Mouse (Mus musculus) yolk sac, embryonic 10.5 days (tissue): ENCODE data around the gene Tomm40.

Source experiments
- DNase-seq: peaks from one replicate; pipeline ENCODE4 v3.0.0-alpha.2; 2017; ENCODE audit warnings: low spot score

Gene Tomm40

GRCm38 (mm10) chr7:19715239-19716054 is at the start of gene Tomm40:
Gene Tomm40, minus strand, starts transcription at chr7:19715438.
- peak; percentile 100 for DNase-seq

GRCm38 (mm10) chr7:19764581-19764980 is 49.3 kb upstream of the Tomm40 start:
- DNase-seq = no peak

DNA sequence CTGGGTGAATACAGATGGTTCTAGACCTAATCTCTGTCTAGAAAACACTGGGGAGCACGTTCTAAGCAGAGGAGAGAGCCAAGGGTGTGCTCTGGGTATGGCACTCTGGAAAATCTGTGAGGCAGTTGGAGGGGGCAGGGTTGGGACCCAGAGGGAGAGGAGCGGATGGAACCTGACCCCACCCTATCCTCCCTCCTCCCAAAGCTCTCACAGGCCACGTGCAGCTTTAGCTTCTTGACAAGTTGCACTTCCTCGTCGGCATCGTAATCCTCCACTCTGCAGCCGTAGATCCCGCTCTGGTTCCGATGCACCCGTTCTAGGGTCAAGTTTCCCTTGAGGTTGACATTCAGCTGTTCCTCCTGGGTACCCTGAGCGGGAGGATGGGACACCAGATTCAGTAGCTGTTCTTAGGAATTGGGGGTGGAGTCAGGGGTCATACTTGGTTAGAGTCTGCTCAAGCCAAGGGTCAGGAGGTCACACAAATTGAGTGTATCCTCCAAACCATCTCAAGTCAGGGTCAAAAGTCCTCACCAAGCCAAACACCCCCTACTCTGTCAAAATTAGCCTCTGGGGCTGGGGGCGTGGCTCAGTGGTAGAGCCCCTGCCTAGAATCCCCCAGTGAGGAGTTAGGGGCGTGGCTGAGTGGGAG is 48.7 kb upstream of the Tomm40 start:
- peak; percentile 58 for DNase-seq

GRCm38 (mm10) chr7:19762283-19762682 is 47.0 kb upstream of the Tomm40 start:
- no peak for DNase-seq

- DNase-seq = no peak
Observed at GRCm38 (mm10) chr7:19760021-19760420, 44.8 kb upstream of the Tomm40 start.

- no peak for DNase-seq
Observed at GRCm38 (mm10) chr7:19758623-19759022, 43.4 kb upstream of the Tomm40 start.

DNA sequence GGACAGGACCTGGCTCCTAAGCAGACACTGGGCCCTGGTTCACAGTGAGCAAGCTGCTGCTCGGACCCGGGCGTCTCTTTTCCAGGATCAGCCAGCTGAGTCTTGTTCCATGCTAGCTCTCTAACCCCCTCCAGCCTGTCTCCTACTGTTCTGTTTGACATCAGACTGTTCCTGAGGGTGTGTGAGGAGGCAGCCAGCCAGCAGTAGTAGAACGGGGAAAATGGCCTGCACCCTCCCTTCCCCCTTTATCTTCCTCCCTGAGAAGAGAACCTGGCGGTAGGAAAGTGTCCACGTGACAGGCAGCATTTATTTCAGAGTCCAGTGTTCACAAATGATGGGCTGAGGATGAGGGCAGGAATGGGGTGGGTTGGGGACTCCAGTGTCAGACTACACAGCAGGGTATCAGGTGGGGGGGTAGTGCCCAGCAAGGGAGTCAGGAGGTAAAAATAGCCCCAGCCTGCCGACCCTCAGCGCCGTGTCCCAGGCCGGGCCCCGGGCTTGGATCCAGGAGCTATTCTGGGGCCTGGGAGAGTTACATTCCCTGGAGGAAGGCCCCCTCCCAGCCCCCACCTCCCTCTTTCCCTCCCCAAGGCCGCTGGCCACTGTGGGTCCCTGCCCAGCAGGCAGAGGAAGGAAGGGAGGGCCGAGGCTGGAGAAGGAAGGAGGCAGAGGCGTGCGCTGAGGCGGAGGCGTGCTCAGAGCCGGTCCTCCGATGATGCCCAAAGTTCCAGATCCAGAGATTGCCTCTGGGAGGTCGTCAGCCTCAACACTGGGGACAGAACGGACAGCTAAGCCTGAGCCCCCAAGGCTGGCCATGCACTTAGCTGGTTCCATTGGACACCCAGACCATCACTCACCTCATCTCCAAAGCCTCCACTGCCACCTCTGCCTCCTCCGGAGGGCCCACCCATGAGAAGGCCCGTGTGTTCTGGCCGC is 40.9 kb upstream of the Tomm40 start:
- DNase-seq = no peak

DNA sequence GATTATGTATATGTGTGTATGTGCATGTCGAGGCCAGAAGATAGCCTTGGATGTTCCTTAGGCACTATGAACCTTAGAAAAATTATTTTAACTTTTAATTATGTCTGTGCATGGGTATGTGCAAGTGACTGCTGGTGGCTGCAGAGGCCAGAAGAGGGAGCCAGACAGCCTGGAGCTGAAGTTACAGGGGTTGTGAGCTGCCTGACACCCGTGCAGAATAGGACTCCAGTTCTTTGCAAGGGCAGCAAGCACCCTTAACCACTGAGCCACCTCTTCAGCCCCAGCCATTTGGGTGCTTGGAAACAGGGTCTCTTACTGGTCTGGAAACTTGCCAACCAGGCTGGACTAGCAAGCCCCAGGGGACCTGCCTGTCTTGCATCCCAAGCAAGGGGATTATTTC is 39.8 kb upstream of the Tomm40 start:
- no peak for DNase-seq

DNA sequence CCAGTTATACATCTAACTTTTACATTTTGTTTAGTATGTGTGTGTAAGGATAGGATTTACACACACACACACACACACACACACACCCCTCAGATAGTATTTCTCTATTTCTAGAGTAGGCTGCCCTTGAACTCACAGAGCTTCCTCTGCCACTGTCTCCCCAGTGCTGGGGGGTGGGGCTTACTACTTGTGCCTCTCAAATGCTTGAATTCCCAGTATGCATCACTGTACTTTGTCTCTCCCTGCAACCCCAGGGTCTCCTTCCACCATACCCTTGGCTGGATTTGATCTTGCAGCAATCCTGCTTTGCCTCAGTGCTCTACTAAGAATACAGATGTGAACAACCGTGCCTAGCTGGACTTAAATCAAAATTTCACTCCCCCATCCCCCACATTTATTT is 38.8 kb upstream of the Tomm40 start:
- DNase-seq = no peak

- no peak for DNase-seq
Observed at GRCm38 (mm10) chr7:19753587-19753986, 38.3 kb upstream of the Tomm40 start.

DNA sequence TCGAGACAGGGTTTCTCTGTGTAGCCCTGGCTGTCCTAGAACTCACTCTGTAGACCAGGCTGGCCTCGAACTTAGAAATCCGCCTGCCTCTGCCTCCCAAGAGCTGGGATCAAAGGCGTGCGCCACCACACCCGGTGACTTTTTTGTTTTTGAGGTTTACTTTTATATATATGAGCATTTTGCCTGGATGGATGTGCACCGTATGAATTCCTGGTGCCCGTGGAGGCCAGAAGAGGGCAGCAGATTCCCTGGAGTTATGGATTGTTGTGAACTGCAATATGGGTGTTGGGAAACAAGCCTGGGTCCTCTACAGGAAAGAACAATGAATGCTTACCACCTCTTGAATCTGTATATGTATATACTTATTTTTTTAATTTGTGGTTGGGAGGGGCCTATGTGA is 37.4 kb upstream of the Tomm40 start:
- no peak for DNase-seq

DNA sequence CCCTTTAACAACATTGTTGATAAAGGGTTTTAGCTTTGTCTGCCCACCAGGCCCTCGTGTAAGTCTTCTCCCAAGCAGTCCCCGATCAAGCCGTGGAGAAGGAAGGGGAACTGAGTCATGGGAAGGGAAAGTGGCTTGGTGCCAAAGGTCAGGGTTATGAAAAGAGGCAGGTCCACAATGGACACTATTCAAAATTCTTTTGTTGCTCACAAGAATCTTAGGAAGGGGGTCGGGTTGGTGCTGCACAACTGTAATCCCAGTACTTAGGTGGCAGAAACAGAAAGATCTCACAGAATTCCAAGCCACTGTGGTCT is 35.8 kb upstream of the Tomm40 start:
- no peak for DNase-seq

GRCm38 (mm10) chr7:19750217-19751069 is 35.2 kb upstream of the Tomm40 start, which contains the start of gene Nectin2:
Gene Nectin2, minus strand, starts transcription at chr7:19750483.
- peak; percentile 90 for DNase-seq

GRCm38 (mm10) chr7:19749389-19750216 is 34.4 kb upstream of the Tomm40 start:
- peak; percentile 99 for DNase-seq

DNA sequence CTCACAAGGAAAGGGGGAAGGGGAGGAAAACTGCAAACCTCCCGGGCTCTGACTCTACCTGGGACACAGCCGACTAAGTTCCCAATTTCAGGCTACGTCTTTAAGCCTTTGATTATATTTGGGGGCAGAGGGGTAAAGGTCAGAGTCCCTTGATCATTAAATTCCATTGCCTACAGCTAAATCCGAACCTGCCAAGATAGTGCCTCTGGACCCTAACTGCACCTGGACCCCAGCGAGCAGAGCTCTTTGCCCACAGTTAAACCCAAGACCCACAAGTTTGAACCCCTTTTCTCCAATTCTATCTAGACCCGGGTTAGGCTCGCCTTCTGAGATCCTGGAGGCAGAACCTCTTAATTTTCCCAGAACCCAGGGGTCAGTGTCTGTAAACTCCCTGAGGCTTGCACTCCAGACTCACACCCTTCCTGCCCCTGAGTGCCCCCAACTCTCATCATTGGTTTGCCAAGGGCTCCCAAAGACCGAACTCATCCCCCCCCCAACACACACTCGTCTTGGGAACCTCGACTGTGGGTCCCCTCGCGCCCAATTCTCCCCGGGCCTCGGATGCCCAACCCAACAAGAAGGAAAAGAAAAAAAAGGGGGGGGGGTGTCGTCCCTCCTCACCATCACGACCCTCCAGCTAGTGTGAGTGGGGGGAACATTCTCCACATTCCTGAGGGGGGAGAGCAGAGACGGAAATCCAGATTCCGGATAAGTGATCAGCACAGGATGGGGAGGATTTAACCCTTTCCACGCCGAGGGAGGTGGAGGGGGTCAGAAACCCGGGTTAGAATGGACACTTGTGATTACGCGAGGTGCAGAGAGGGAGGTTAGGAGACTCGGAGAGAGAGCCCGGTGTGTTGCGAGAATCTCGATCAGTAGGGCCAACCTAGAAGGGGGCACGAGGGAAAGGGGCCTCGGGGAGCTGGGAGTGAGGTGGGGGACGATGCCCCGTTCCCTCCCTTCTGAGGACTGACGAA is 33.3 kb upstream of the Tomm40 start:
- DNase-seq = peak; percentile 77

DNA sequence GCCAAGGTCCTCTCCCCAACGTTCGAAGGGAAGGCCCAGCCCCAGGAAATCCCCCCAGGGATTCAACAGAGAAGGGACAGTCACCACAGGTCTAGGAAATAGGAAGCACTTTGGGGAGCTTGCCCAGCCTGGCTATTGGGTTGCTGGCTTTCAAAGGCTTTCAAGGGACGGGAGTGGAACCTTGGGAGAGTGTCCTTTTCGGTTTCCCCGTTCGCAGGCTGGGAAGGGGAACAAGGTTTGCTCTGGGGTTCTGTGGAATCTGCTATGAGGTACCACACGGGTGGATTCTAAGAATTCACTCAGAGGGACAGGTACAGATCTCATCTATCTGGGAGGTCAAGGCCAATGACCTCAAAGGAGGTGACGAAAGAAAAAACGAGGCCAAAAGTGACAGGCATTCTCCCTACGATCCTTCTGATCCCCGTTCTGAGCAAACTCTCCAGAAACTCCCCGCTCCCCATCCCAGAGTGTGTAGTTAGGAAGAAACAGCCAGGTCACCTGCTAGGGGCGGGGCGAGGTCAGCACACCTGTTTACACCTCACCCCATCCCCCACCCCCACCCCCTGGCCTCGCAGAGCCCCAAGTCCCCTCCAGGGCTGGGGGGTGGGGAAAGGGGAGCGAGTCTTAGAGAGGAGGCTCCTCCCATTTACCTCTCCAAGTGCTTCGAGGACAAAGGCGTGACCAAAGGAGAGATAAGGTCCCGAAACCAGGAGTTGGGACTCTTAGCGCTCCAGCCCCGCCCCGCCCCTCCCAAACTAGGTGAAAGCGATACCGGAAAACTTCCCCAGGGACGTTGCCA is 32.4 kb upstream of the Tomm40 start:
- DNase-seq = peak; percentile 89

- DNase-seq = peak; percentile 47
Observed at GRCm38 (mm10) chr7:19746426-19747201, 31.4 kb upstream of the Tomm40 start.

- DNase-seq = no peak
Observed at GRCm38 (mm10) chr7:19745971-19746370, 30.7 kb upstream of the Tomm40 start.
